Mouse (Mus musculus) forelimb bud, embryonic 11.5 days (tissue): ENCODE data around the gene Gm15023.
"Not testable (repeated sequence)": the region's sequence is repeated elsewhere in the genome, so short reads cannot be mapped to it uniquely, and the experiment has no call there.

Experiments used
- DNase-seq: peaks from one replicate; pipeline ENCODE4 v3.0.0-alpha.2; 2012; ENCODE audit warnings: low read depth, low spot score

Gm15023 gene

DNA sequence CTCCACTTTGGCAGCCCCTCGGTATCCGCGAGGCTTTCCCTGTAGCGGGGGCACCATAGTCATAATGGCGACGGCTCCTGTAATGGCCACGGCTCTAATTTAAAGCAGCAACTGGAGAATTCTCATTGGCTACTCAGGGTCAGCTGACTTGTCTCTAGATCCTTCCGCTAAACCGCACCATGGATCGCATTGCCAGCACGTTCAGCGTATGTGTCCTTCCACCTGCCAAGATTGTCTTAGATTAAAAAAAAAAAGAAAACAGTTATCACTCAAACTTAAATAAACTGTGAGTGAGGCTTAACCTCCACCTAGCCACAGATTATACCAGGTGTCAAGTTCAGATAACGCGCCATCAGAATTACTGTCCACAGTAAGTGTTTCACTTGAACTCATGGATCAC, at the start of gene Gm15023:
Gene Gm15023 (minus strand): TSS at position 101 of the 400 bp plus-strand sequence.
- not testable (repeated sequence) for DNase-seq

DNA sequence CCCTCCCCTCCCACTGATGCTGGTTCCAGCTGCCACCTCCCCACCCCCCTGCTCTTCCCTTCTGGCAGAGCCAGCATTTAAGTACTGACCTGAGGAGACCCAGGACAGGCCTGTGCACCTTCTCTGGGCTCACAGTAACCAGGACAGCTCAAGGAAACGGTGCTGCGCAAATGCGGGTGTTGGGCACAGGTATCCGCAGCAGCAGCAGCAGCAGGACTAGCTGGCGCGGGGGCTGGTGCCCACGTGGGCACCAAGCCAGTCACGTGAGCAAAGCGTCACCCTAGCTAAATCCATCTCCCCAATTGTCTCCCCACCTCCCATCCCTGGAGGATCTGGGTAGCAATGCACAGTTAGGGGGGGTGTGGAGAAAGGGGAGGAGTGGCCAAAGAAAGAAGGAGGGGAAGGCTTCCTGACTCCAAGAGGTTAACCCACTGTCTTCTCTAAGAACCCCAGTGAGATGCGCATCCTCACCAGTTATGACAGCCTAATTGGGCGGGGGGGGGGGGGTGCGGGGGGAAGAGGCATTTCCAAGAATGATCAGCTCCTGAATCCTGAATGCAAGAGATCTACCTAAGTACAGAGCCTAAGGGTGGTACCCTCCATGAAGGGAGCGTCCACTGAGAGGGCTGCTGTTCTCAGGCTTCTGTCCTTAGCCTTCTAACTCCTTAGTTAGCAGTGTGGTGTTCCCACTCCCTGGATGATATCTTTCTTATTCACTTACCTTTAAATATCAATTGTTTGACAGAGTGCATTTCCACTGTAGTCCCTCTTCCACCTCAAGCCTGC, 33.2 kb upstream of the Gm15023 start, which contains the start of gene Tceal6:
Gene Tceal6 (minus strand): TSS at position 252 of the 786 bp plus-strand sequence.
- no peak for DNase-seq

DNA sequence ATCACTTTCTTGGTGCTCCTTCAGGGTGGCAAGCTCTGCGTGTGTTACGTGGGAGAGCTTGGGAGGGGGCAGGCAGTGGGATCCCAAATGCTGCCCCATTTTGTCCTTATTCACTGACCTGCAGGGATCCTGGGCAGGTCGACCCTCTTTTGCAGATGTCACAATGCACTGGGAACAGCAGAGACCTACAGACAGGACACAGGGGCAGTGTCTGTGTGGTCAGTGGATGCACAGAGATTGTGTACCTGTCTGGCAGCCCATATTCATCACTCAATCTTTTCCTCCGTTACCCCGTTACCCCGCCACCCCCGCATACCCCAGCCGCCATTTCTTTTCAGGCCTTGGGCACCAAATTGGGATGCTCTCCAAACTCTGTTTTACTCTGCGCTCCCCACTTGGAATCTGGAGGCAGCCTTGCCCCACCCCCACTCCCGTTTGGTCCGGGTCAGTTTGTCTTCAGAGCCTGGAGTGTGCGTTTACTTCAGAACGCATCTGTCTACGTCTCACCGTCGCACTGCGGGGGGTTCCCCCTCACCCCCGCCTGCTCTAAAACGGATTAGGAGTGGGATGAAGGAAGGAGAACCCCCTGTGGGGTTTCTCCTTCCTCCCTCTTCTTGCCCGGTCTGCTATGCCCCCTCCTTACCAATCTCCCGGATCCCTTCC, 32.5 kb upstream of the Gm15023 start:
- not testable (repeated sequence) for DNase-seq

DNA sequence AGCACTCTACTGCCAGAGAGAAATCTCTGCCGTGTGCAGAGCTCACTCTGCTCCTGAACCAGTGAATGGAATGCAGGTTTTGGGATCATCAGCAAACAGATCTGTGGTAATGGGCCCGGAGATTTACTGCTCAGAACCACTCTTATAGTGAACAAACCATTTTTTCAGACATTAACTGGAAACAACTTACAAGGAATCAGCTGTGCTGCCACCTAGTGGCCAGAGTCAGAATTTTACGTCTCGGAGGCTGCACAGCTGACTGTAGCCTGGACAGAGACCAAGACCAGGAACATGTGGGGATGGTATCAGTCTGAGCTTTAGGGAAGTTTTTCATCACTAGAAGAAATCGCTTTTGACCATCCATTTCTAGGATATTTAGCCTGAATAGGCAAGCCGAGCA, 12.5 kb upstream of the Gm15023 start:
- not testable (repeated sequence) for DNase-seq

DNA sequence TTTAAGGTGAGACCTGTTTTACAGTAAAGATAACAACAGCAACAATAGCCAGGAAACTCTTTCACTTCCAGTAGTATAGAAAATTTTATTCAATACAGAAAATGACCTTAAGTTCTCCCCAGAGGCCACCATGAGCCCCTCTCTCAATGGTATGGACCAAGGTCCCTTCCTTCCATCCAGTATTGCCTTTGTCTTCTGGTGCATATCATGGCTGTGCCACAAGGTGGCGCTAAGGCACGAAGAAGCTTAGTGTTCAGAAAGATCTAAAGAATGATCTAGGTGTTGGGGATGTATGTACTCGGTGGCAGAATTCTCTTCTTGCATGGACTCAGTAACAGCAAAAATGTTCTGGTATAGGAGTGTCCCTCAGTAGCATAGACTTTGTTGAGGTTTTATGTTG, 11.2 kb upstream of the Gm15023 start:
- DNase-seq, result not testable (repeated sequence)
